Mouse (Mus musculus) liver, postnatal 0 days (tissue): Measurements from ENCODE around the gene Yeats4.

Experiments
- CTCF ChIP-seq: sonication (generic); IDR thresholded peaks from 2 replicates; pipeline ENCODE4 v1.5.1; 2016; ENCODE audit warnings: antibody characterized with exemption, low read depth
- EP300 ChIP-seq: IDR thresholded peaks from 2 replicates; pipeline ENCODE4 v1.6.1; 2016; ENCODE audit warnings: antibody characterized with exemption, low read depth, mild to moderate bottlenecking

GRCm38 (mm10) chr10:117224102-117224990 lies at the start of gene Yeats4:
- TF ChIP-seq CTCF, result no peak
- no peak for TF ChIP-seq EP300
